Mouse (Mus musculus): ENCODE results near the gene Arfgap3.

DNA sequence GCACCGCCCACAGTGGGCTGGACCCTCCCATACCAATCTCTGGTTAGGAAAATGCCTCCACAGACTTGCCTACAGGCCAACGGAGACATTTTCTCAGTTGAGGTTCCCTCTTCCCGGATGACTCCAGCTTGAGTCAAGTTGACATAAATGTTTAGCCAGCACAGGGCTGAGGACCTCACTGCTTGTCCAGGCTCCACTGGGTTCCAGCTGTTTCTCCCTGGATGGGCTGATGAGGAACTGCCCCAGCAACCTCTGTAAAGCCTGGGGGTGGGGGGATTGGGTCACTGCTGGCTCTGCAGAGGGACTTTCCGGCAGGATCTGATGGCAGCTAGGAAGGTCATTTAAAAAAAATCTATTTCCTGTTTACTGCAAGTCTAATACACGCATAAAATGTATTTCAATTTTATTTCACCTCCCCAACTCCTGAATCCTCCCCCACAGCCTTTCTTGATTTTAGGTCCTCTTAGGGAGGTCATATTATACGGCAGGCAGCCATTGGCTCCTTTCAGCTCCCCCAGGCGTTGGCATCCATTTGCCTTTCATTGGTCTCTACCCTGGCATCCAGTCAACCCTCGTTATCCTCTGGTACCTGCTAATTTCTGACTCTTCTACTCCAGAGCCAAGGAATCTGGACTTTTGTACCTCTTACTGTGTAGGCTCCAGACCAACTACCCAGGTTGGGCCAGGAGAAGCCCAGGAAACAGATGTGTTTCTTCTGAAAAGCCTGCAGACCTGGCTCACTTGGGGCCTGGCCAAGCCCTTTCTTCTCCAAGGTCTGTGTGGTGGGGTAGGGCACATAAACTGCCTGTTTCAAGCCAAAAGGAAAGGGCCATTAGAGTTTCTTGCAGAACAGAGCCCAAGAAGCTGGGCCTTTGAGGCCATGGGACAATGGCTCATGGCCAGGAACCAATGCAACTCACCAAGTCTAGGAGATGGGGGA, 56.1 kb downstream of the Arfgap3 start:
- TF ChIP-seq CTCF (IDR thresholded peaks at IDR 0.05; ENCODE audit: extremely low read depth, insufficient read length, insufficient replicate concordance, low read depth, low read length) (no peak), POLR2A (IDR thresholded peaks at IDR 0.05; ENCODE audit: low read depth, low read length) (no peak)
